Mouse (Mus musculus) kidney, adult 11 months (tissue): ENCODE results near the gene Gm8857.
"Not testable (repeated sequence)": the region's sequence is repeated elsewhere in the genome, so short reads cannot be mapped to it uniquely, and the experiment has no call there.

Source experiments
- DNase-seq: peaks from one replicate; pipeline ENCODE4 v3.0.0; 2022

The Gm8857 gene

DNA sequence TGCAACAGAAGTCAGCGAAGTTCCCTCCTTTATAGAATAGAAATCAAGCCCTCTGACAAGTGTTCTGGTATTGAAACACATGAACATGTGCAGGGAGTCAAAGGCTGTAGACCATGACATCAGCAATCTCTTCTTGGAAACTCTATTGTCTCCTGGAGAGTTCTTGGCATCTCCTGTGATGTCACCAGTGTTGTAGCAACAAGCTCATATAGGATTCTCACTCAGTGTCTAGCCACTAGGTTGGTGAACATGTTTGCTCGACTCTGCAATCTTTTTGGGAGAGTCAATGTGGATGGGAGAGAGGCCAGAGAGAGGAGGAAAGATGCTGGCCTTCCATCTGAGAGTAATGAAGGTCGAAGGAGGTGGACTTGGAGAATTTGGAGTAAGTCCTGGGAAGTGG lies at the start of gene Gm8857, which contains the start of gene Gm8871:
TSS of gene Gm8857 (plus strand) at position 303 of the 400 bp plus-strand sequence.
TSS of gene Gm8871 (plus strand) at position 301 of the 400 bp plus-strand sequence.
- DNase-seq, result not testable (repeated sequence)

DNA sequence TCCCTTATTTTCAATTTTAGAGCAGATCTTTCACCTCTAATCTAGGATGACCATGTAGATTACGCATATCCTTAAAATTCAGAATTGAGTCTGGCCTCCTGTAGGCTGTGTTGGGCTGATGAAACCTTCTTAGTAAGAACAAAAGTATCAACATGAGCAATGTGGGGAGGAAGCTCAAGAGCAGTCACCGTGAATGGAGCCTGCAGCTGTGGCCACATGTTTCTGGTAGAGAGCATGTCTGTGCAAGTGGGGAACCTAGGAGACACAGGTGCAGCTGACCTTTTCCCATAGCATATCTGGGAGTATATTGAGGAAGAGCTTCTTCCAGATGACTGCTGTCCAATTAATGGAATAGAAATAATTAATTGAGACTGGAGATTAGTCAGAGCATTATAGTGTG lies 5.9 kb downstream of the Gm8857 start:
- not testable (repeated sequence) for DNase-seq

- DNase-seq, result not testable (repeated sequence)
Measured at GRCm38 (mm10) chr5:10958057-10958456, 10.4 kb downstream of the Gm8857 start.
